9 mouse cellular contexts compared by ENCODE assay signal in genomic region chr9:13536419-13537261, GRCm38 (mm10).
DNase-seq lines count a peak whose midpoint lies in the region; ATAC-seq and TF ChIP-seq lines count a peak whose summit lies in the region.
"Had no signal": no experiment of that assay in that cellular context is flagged by ENCODE, and none has a peak within 500 bp of the region (broad histone marks: within the 10 kb centered on the region; RNA-seq: fewer than 3 reads in every experiment).

No protein-coding gene starts in this region.

- 0 out of 2 replicates have a peak, but pooled peaks have one; percentile 26 for ATAC-seq in embryonic facial prominence, embryonic 13.5 days (ENCODE audit: insufficient number of reproducible peaks, insufficient read depth, low FRiP score, low TSS enrichment, low read depth)
- 0 out of 2 replicates have a peak, but pooled peaks have one; percentile 14 for ATAC-seq in kidney, embryonic 14.5 days (ENCODE audit: low FRiP score, low TSS enrichment)

- DNase-seq in gastrocnemius, adult 2 months: peak; percentile 24
- no peak for DNase-seq in gastrocnemius, adult 18-20 months (ENCODE audit: low spot score)
- DNase-seq in lung, postnatal 4 days: peak; percentile 53 to 60
- DNase-seq in thymus, postnatal 25 days: peak; percentile 75
- no peak for DNase-seq in left cerebral cortex, adult 2 months (ENCODE audit: extremely low spot score in 1 of 2, low spot score in 2 of 2)
- no peak for DNase-seq in gastrocnemius, postnatal 4 days (ENCODE audit: low spot score in 2 of 2)

- peak overlapping the region; percentile 29; the same call in 1 of the 2 replicates for H3K27ac ChIP-seq in gastrocnemius, adult 2 months
- H3K27ac ChIP-seq in embryonic facial prominence, embryonic 13.5 days: peak overlapping the region; percentile 44; the same call in 1 of the 2 replicates
- peak overlapping the region; percentile 47; the same call in 1 of the 2 replicates for H3K27ac ChIP-seq in kidney, embryonic 14.5 days (ENCODE audit: low read depth, low read length)
- H3K27ac ChIP-seq in left cerebral cortex, adult 2 months: no peak overlapping the region
- H3K27ac ChIP-seq: hindbrain, embryonic 15.5 days had no signal

- H3K9me3 ChIP-seq in embryonic facial prominence, embryonic 13.5 days: peaks cover 9% of the 10 kb centered on the region; the same call in 1 of the 2 replicates
- peaks cover 9% of the 10 kb centered on the region for H3K9me3 ChIP-seq in kidney, embryonic 14.5 days (ENCODE audit: control insufficient read depth, low read length)
- H3K9me3 ChIP-seq: hindbrain, embryonic 15.5 days had no signal

- no peaks in the 10 kb centered on the region for H3K36me3 ChIP-seq in embryonic facial prominence, embryonic 13.5 days
- no peaks in the 10 kb centered on the region for H3K36me3 ChIP-seq in kidney, embryonic 14.5 days (ENCODE audit: control insufficient read depth, insufficient read depth, low read length)
- H3K36me3 ChIP-seq: hindbrain, embryonic 15.5 days had no signal

- peak overlapping the region; percentile 39 for H3K4me2 ChIP-seq in embryonic facial prominence, embryonic 13.5 days
- no peak overlapping the region for H3K4me2 ChIP-seq in kidney, embryonic 14.5 days (replicated peaks; ENCODE audit: low read depth, low read length)
- H3K4me2 ChIP-seq: hindbrain, embryonic 15.5 days had no signal

- H3K9ac ChIP-seq in embryonic facial prominence, embryonic 13.5 days: no peak overlapping the region
- no peak overlapping the region for H3K9ac ChIP-seq in kidney, embryonic 14.5 days (ENCODE audit: low read depth, low read length)
- H3K9ac ChIP-seq: hindbrain, embryonic 15.5 days had no signal

- 24% methylated on average over 12 of the region's 12 CpGs for WGBS in embryonic facial prominence, embryonic 13.5 days
- 41% methylated on average over 12 of the region's 12 CpGs for WGBS in kidney, embryonic 14.5 days

- H3K4me1 ChIP-seq in embryonic facial prominence, embryonic 13.5 days: peaks cover 35% of the 10 kb centered on the region
- peaks cover 50% of the 10 kb centered on the region for H3K4me1 ChIP-seq in kidney, embryonic 14.5 days (ENCODE audit: control insufficient read depth, insufficient read depth, low read length)

- intact Hi-C loops in gastrocnemius, adult 2 months (cut with DNase I): no loop called here
- intact Hi-C loops in left cerebral cortex, adult 2 months (cut with DNase I): no loop called here

- no peaks in the 10 kb centered on the region for H3K27me3 ChIP-seq in embryonic facial prominence, embryonic 13.5 days
- H3K27me3 ChIP-seq in kidney, embryonic 14.5 days (ENCODE audit: control insufficient read depth, insufficient read depth, low read length): no peaks in the 10 kb centered on the region
- H3K27me3 ChIP-seq: hindbrain, embryonic 15.5 days had no signal

- no peak overlapping the region for H3K4me3 ChIP-seq in gastrocnemius, adult 2 months
- H3K4me3 ChIP-seq in embryonic facial prominence, embryonic 13.5 days: no peak overlapping the region
- H3K4me3 ChIP-seq in kidney, embryonic 14.5 days (ENCODE audit: low read length): no peak overlapping the region
- H3K4me3 ChIP-seq in left cerebral cortex, adult 2 months: no peak overlapping the region
- H3K4me3 ChIP-seq: hindbrain, embryonic 15.5 days had no signal

- TF ChIP-seq CTCF in gastrocnemius, adult 2 months (IDR thresholded peaks at IDR 0.05): no peak
- TF ChIP-seq CTCF in left cerebral cortex, adult 2 months (IDR thresholded peaks at IDR 0.05): no peak

Comparison
In these comparisons a context has a peak if more than half of its experiments do, and no peak if none do; other contexts are left out.
1. DNase-seq: peak in gastrocnemius, adult 2 months (single experiment), lung, postnatal 4 days (2 of 2) and thymus, postnatal 25 days (single experiment); none in gastrocnemius, adult 18-20 months (single experiment), left cerebral cortex, adult 2 months (0 of 2) and gastrocnemius, postnatal 4 days (0 of 2).